Mouse (Mus musculus) forelimb bud, embryonic 11.5 days (tissue): Measurements from ENCODE around the gene Usf3.
A peak's percentile ranks its signal among the peaks of the same experiment; 100 is the strongest.

Experiments used
- DNase-seq: peaks from one replicate; pipeline ENCODE4 v3.0.0-alpha.2; 2012; ENCODE audit warnings: low read depth, low spot score

Usf3 gene

DNA sequence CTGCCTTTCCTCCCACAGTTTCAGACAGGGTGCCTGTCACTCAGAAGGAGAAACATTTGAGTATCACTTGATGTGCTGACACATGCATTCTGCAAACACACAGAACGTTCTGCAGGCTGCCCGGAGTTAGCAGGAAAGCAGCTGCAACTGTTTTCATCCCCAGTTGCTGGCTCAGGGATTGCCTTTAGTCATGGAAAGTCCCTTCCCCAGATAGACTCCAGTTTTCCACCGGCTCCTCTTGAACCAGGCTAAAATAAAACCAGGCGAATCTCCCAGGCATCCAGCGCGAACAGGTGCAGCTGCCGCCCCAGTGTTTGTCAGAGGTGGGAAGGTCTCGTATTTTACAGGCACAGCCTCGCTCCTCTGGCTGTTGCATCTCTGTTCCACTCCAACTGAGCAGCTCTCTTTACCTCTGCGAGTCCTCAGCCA, 65.8 kb downstream of the Usf3 start:
- DNase-seq: peak; percentile 4

GRCm38 (mm10) chr16:44240406-44240805, 67.4 kb downstream of the Usf3 start:
- DNase-seq: no peak

- DNase-seq: peak; percentile 73
Observed at GRCm38 (mm10) chr16:44242633-44243032, 69.6 kb downstream of the Usf3 start.

DNA sequence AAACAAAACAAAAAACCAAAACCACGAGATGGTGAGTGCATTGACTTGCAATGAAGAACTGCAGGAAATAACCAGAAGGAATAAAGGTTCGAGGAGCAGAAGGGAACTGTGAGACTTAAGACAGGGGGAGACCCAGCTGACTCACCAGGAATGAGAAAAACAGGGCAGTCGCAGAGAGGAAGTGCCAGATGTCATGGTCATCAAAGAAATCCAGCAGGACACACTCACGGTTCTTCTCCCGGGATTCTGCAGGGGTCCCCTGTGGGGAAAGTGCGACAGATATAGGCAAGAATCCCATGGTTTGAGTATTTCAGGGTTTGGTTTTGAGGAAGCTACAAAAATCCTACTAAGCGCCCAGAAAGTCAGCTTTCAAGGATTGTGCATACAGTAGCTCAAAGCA, 70.3 kb downstream of the Usf3 start:
- no peak for DNase-seq

DNA sequence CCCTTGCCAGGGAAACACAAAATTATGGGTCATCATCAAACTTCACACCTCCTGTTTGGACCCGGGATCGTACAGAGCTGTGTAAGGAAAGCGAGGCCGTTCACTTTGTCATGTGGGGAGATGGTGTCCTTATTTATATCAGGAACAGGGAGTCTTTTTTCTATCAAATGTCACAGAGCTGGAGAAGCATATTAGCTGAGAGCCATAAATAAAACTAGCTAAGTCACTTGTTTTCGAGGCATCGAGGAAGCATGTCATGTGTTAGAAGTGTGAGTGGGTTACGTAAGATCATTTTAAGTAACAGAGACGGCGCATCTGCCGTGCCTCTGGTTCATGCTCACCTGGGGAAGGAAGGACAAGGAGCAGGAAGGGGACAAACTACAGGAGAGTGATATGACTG, 76.9 kb downstream of the Usf3 start:
- no peak for DNase-seq

GRCm38 (mm10) chr16:44252735-44253134, 79.7 kb downstream of the Usf3 start:
- no peak for DNase-seq

- no peak for DNase-seq
Observed at GRCm38 (mm10) chr16:44253797-44254634, 81.0 kb downstream of the Usf3 start.

DNA sequence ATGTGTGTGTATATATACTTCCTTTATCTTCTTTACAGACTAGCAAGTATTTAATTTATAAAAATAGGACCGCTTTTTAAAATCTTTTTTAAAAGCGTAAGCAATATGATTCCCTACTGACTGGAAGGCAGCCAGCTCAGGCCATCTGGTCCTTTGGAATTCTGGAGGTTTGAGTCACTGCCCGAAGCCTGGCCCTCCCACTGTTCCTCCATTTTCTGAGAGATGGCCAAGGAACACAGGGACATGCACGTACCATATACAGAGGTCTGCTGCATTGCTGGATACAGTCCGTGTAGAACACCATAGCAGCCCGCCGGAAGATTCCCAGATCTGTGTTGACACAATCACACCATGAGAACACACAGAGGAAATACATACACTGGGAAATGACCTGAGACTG, 81.7 kb downstream of the Usf3 start:
- DNase-seq: no peak

DNA sequence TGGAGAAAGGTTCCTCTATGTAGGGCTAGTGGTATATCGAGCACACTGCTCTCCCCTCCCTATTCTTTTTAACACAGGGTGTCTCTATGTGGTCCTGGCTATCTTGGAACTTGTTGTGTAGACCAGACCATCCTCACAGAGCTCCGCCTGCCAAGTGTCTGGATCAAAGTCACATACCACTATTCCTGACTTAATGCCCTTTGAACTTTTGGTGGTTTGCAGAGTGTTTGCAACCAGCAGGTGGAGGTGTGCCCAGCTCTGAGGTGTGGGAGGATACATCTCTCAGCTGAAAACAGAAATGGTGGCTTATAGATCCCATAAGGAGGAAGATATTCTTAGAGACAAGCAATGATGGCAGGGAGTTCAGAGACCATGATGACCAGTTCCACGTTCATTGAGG, 84.4 kb downstream of the Usf3 start:
- no peak for DNase-seq

- DNase-seq: no peak
Observed at GRCm38 (mm10) chr16:44264916-44265315, 91.9 kb downstream of the Usf3 start.

DNA sequence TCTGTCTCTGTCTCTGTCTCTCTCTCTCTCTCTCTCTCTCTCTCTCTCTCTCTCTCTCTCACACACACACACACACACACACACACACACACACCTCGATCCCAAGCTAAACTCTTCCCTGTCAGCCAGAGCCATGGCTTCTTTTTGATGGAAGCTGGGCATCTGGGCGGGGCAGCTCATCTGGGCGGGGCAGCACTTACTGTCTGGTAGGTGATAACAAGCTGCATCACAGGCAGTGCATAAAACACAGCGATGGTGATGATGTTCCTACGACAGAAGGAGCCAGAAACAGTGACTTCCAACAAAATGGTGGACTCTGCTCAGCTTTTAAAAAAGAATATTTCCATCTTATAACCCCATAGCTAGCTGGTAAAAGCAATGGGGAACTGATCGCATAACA, 92.5 kb downstream of the Usf3 start:
- no peak for DNase-seq

GRCm38 (mm10) chr16:44268541-44269215, 95.6 kb downstream of the Usf3 start:
- no peak for DNase-seq

DNA sequence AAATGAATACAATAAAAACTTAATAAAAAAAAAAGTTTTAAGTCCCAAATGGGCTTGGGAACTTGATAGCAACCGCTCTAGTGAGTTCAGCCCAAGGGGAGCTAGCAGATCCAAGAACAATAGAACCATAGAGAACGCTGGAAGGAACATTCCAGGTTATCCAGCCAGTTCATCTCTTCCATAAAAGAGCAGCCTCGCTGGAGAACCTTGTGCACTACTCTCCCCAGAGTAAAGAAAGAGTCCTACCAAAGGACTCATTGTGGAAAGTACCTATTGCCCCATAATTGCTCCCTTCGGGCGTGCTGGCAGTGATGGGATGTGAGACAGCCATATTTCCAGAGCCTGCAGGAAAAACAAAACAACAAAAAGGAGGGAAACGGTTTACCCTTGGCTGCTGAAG, 96.5 kb downstream of the Usf3 start:
- no peak for DNase-seq

- DNase-seq: no peak
Observed at GRCm38 (mm10) chr16:44270606-44271005, 97.6 kb downstream of the Usf3 start.

DNA sequence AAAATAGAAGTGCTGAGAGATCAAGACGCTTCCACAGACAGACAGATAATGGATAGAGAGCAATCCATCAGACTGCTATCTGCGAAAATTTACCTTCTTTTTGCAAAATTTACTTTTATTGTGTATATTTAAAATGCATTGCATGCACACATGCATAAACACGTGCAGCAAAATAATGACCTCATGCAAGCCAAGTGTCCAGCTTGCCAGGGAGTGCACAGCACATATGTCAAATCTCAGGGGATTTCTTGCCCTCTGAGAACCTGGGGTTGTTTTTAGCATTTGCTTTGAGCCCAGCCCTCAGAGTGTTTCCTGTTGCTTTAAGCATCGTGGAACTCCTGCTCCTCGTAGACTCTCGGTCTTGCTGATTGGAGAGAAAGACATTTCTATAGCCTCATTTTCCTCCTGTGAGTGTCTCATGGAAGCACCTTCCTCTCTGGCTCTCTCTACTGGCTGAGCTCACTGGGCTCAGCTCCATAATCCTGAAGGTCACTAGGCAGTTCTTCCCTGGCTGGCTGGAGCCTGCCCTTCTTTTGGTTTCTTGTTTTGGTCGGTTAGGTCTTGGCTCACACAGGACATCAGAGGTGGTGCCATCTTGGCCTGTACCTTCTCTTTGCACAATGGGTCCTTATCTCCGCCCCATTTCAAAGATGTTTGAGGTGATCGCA, 98.5 kb downstream of the Usf3 start:
- no peak for DNase-seq
